Mouse (Mus musculus): ENCODE results near the gene Zmiz1. TPM values are rescaled to one million over a fixed set of nuclear protein-coding genes. Genes with fewer than 3 reads are reported as not detected.

Gene Zmiz1
- polyA plus RNA-seq, 1 experiment: 27.2 TPM

DNA sequence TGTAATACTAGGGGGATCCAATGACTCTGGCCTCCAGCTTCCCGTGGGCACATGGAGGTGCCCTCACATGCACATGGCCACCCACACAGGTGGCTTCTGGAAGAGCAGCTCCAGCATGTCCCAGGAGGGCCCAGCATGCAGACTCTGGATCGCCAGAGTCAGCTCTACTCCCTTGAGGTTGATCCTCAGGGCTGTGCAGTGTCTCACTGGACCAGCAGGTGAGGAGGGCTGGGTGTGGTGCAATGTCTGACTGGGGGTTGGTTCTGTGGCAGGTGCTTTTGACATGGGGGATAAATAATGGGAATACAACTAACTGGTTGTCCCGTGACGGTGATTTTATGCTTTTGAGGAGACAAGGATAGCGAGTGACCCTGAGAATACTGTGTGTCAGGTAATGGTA lies 59.7 kb downstream of the Zmiz1 start:
- 70% methylated on average over 5 of the region's 5 CpGs for WGBS
- Histone ChIP-seq H3K27ac (ENCODE audit: control insufficient read depth, insufficient read depth, low read depth, low read length, poor library complexity) (no peak overlapping the region; the same call in 1 of the 2 replicates), H3K4me3 (replicated peaks; ENCODE audit: control insufficient read depth, low read depth, low read length) (no peak overlapping the region), H3K4me1 (ENCODE audit: control insufficient read depth, insufficient read depth, low read length) (peaks cover 39% of the 10 kb centered on the region)
- TF ChIP-seq CTCF (IDR thresholded peaks at IDR 0.05; ENCODE audit: control insufficient read depth, insufficient read depth, low read length) (0 out of 2 replicates have a peak, but pooled peaks have one; percentile 6), POLR2A (IDR thresholded peaks at IDR 0.05; ENCODE audit: borderline replicate concordance, control insufficient read depth, low read depth, low read length) (no peak)

DNA sequence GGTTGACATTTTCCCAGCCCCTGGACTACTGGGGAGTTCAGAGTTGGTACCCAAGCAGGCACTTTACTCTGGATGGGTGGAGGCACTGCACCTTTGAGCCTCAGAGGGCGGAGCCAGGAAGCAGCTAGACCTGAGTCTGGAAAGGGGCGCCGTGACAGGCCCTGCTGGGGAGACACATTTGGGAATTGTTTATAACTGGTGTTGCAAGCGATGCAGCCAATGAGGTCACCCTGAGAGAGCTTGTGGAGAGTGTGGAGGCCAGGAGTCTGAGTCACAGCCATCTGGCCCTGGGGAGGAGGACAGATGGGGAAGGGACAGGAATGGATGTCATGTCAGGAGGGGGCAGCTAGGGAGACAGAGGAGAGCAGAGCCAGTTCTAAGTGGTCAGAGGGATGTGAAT lies 60.7 kb downstream of the Zmiz1 start:
- H3K4me1 ChIP-seq (ENCODE audit: control insufficient read depth, insufficient read depth, low read length): peaks cover 42% of the 10 kb centered on the region
- H3K4me3 ChIP-seq (replicated peaks; ENCODE audit: control insufficient read depth, low read depth, low read length): no peak overlapping the region
- WGBS: 43% methylated on average over 4 of the region's 4 CpGs
- H3K27ac ChIP-seq (ENCODE audit: control insufficient read depth, insufficient read depth, low read depth, low read length, poor library complexity): no peak overlapping the region
- TF ChIP-seq POLR2A (IDR thresholded peaks at IDR 0.05; ENCODE audit: borderline replicate concordance, control insufficient read depth, low read depth, low read length) (no peak), CTCF (IDR thresholded peaks at IDR 0.05; ENCODE audit: control insufficient read depth, insufficient read depth, low read length) (no peak)

DNA sequence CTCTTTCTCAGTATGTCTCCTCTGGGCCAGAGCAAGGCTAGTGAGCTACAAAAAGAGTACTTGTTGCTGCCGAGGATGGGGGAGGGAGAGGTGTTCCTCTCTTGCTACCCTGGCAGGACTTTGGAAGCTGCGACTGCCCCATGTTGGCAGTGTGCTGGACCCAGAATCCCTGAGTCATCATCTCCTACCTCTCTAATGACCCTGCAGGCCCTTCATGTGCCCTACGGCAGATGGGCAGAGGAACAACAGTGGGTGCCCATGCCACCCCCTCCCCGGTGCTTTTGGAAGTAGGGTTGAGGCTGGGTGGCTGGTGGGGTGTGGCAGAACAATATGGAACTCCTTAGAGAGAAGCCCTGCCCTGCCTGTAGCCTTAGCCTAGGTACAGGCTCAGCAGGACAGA lies 61.6 kb downstream of the Zmiz1 start:
- H3K4me3 ChIP-seq (replicated peaks; ENCODE audit: control insufficient read depth, low read depth, low read length): no peak overlapping the region
- TF ChIP-seq POLR2A (IDR thresholded peaks at IDR 0.05; ENCODE audit: borderline replicate concordance, control insufficient read depth, low read depth, low read length): no peak
- no peak for TF ChIP-seq CTCF (IDR thresholded peaks at IDR 0.05; ENCODE audit: control insufficient read depth, insufficient read depth, low read length)
- peak overlapping the region; percentile 22; the same call in 1 of the 2 replicates for H3K27ac ChIP-seq (ENCODE audit: control insufficient read depth, insufficient read depth, low read depth, low read length, poor library complexity)
- peaks cover 42% of the 10 kb centered on the region for H3K4me1 ChIP-seq (ENCODE audit: control insufficient read depth, insufficient read depth, low read length)
- 24% methylated on average over 4 of the region's 4 CpGs for WGBS

DNA sequence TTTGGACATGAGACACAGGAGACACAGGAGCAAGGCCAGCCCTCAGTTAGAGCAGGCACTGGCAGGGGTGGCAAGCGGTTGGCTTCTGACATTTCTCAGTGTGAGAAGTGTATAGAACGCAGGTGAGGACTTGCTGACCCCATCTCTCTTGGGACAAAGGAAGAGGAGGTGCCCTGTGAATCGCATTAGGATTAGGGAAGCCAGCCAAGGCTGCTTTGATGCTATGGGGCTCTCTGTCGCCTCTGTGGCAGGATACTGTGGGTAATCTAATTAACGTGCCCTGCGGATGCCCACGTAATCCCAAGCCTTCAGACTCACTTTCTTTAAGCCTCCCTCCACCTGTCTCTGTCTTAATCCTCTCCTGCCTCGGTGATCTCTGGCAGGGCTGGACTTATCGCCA lies 62.0 kb downstream of the Zmiz1 start:
- TF ChIP-seq POLR2A (IDR thresholded peaks at IDR 0.05; ENCODE audit: borderline replicate concordance, control insufficient read depth, low read depth, low read length) (no peak), CTCF (IDR thresholded peaks at IDR 0.05; ENCODE audit: control insufficient read depth, insufficient read depth, low read length) (no peak)
- H3K27ac ChIP-seq (ENCODE audit: control insufficient read depth, insufficient read depth, low read depth, low read length, poor library complexity): peak overlapping the region; percentile 22; the same call in 1 of the 2 replicates
- H3K4me1 ChIP-seq (ENCODE audit: control insufficient read depth, insufficient read depth, low read length): peaks cover 39% of the 10 kb centered on the region
- WGBS: 30% methylated on average over 9 of the region's 9 CpGs
- no peak overlapping the region for H3K4me3 ChIP-seq (replicated peaks; ENCODE audit: control insufficient read depth, low read depth, low read length)

DNA sequence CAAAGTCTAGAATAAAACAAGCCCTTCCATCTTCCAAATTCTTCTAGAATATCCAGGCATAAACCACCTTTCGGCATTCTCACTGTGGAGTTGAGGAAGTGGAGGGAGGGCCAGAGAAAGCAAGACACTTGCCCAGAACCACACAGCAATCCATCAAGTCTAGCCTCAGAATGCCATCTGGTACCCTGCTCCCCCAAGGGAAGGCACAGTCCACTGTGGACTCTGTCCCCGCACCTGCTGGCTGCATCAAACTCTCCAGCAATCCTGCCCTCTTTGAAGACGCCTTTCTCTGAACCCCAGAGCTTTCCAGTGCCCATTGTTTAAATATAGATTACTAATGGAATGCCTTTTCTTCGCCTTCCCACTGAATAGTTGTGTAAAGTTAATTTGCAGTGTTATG lies 62.5 kb downstream of the Zmiz1 start:
- H3K4me1 ChIP-seq (ENCODE audit: control insufficient read depth, insufficient read depth, low read length): peaks cover 38% of the 10 kb centered on the region
- H3K4me3 ChIP-seq (replicated peaks; ENCODE audit: control insufficient read depth, low read depth, low read length): no peak overlapping the region
- 62% methylated on average over 4 of the region's 4 CpGs for WGBS
- TF ChIP-seq CTCF (IDR thresholded peaks at IDR 0.05; ENCODE audit: control insufficient read depth, insufficient read depth, low read length): no peak
- H3K27ac ChIP-seq (ENCODE audit: control insufficient read depth, insufficient read depth, low read depth, low read length, poor library complexity): no peak overlapping the region

DNA sequence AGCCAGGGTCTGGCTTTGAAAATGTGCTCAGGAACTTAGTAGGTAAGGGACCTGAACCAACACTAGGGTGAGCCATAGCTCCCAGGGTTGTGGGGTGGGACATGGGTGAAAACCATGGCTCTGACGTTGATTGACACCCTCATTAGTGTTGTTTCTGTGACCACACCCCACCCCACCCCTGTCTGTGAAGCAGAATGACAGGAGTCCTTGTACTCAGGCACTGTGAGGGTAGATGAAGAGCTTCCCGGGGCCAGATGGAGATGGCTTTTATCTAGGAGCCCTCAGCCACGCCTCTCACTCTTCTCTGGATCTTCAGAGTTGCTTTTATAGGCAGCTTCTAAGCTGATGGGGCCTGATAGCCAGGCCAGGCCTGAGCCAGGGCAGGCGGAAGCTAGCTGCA lies 63.4 kb downstream of the Zmiz1 start:
- Histone ChIP-seq H3K27ac (ENCODE audit: control insufficient read depth, insufficient read depth, low read depth, low read length, poor library complexity) (no peak overlapping the region), H3K4me3 (replicated peaks; ENCODE audit: control insufficient read depth, low read depth, low read length) (no peak overlapping the region), H3K4me1 (ENCODE audit: control insufficient read depth, insufficient read depth, low read length) (peaks cover 39% of the 10 kb centered on the region)
- TF ChIP-seq POLR2A (IDR thresholded peaks at IDR 0.05; ENCODE audit: borderline replicate concordance, control insufficient read depth, low read depth, low read length) (no peak), CTCF (IDR thresholded peaks at IDR 0.05; ENCODE audit: control insufficient read depth, insufficient read depth, low read length) (no peak)
- 42% methylated on average over 4 of the region's 4 CpGs for WGBS

DNA sequence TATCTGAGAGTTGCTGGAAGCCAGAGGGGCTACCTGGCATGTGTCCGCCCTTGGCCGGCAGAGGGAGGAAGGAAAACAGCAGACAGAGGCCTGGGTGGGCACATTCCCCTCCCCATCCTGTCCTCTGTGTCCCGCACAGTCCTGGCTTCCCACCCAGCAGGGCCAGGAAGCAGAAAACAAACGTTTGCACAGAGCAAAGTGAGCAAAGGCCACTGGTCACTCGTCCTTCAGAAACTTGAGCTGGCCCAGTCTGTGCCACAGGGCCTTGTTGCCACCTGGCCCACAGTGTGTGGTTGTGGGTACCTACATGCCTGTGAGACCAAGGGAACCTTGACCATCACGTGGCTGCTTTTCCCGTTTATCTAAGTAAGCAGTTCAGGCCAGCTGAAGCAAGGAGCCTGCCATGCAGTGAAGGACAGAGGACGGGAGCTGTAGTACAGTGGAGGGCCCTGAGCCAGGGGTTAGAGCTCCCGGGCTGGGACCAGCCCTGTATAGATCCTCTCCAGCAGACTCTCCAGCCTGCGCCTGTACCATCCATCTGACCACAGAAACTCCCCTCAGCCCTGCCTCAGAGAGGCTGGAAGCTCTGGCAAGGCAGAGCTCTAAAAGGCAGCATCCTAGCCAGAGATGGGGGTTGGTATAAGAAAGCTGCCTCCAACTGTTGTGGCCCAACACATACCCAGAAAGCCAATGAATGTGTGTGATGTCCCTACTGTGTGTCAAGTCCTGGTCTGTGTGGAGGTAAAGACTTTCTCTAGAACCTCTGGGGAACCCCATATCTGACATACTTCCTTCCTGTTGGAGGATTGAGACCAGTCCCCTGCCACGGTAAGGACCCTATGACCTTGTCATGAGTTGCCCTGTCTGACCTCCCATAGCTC lies 64.5 kb downstream of the Zmiz1 start:
- Histone ChIP-seq H3K27ac (ENCODE audit: control insufficient read depth, insufficient read depth, low read depth, low read length, poor library complexity) (peak overlapping the region; percentile 17), H3K4me3 (replicated peaks; ENCODE audit: control insufficient read depth, low read depth, low read length) (no peak overlapping the region), H3K4me1 (ENCODE audit: control insufficient read depth, insufficient read depth, low read length) (peaks cover 32% of the 10 kb centered on the region)
- 35% methylated on average over 11 of the region's 11 CpGs for WGBS
- no peak for TF ChIP-seq POLR2A (IDR thresholded peaks at IDR 0.05; ENCODE audit: borderline replicate concordance, control insufficient read depth, low read depth, low read length)
- no peak for TF ChIP-seq CTCF (IDR thresholded peaks at IDR 0.05; ENCODE audit: control insufficient read depth, insufficient read depth, low read length)

DNA sequence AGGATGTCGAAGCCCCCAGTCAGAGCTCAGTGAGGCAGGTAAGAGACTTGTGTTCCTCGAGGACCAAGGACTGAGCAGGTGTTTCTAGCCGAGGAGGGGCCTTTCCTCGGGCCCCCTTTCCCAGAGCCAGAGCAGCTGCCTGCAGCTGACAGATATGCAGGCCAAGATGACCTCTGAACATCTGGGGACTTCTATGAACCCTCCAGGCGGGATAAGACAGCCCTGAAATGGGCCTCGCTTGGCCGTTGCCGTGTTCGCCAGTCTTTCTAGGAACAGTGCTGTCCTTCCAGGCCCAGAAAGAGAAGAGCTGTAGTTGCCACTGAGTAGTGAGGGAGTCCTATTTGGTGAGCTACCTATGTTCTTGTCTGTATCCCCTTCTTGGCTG lies 65.1 kb downstream of the Zmiz1 start:
- Histone ChIP-seq H3K4me1 (ENCODE audit: control insufficient read depth, insufficient read depth, low read length) (peaks cover 30% of the 10 kb centered on the region), H3K4me3 (replicated peaks; ENCODE audit: control insufficient read depth, low read depth, low read length) (no peak overlapping the region), H3K27ac (ENCODE audit: control insufficient read depth, insufficient read depth, low read depth, low read length, poor library complexity) (peak overlapping the region; percentile 17; the same call in 1 of the 2 replicates)
- WGBS: 50% methylated on average over 9 of the region's 9 CpGs
- TF ChIP-seq POLR2A (IDR thresholded peaks at IDR 0.05; ENCODE audit: borderline replicate concordance, control insufficient read depth, low read depth, low read length) (no peak), CTCF (IDR thresholded peaks at IDR 0.05; ENCODE audit: control insufficient read depth, insufficient read depth, low read length) (no peak)
